Mouse (Mus musculus): ENCODE data around the gene Trmt44. TPM values are rescaled to one million over a fixed set of nuclear protein-coding genes. Genes with fewer than 3 reads are reported as not detected.

The Trmt44 gene
- total RNA-seq, 2 experiments from 2014 or later = 8.0 to 12.1 TPM

GRCm38 (mm10) chr5:35552838-35553539 is 21.9 kb downstream of the Trmt44 start:
- no peak for ATAC-seq (replicated peaks; ENCODE audit: low FRiP score, low TSS enrichment, poor library complexity, severe bottlenecking)

GRCm38 (mm10) chr5:35551855-35552837 is 22.7 kb downstream of the Trmt44 start:
- ATAC-seq (replicated peaks; ENCODE audit: low FRiP score, low TSS enrichment, poor library complexity, severe bottlenecking) = peak; percentile 28

GRCm38 (mm10) chr5:35546127-35546526 is 28.7 kb downstream of the Trmt44 start:
- ATAC-seq (replicated peaks; ENCODE audit: low FRiP score, low TSS enrichment, poor library complexity, severe bottlenecking) = no peak

GRCm38 (mm10) chr5:35541059-35541790 is 33.6 kb downstream of the Trmt44 start:
- no peak for ATAC-seq (replicated peaks; ENCODE audit: low FRiP score, low TSS enrichment, poor library complexity, severe bottlenecking)

- ATAC-seq (replicated peaks; ENCODE audit: low FRiP score, low TSS enrichment, poor library complexity, severe bottlenecking) = no peak
Observed at GRCm38 (mm10) chr5:35540555-35540954, 34.3 kb downstream of the Trmt44 start.

GRCm38 (mm10) chr5:35539576-35539975 is 35.3 kb downstream of the Trmt44 start:
- ATAC-seq (replicated peaks; ENCODE audit: low FRiP score, low TSS enrichment, poor library complexity, severe bottlenecking) = no peak

GRCm38 (mm10) chr5:35538022-35538421 is 36.8 kb downstream of the Trmt44 start:
- no peak for ATAC-seq (replicated peaks; ENCODE audit: low FRiP score, low TSS enrichment, poor library complexity, severe bottlenecking)

GRCm38 (mm10) chr5:35537474-35537873 is 37.4 kb downstream of the Trmt44 start:
- ATAC-seq (replicated peaks; ENCODE audit: low FRiP score, low TSS enrichment, poor library complexity, severe bottlenecking) = no peak

GRCm38 (mm10) chr5:35536271-35536670 is 38.6 kb downstream of the Trmt44 start:
- no peak for ATAC-seq (replicated peaks; ENCODE audit: low FRiP score, low TSS enrichment, poor library complexity, severe bottlenecking)

- peak; percentile 74 for ATAC-seq (replicated peaks; ENCODE audit: low FRiP score, low TSS enrichment, poor library complexity, severe bottlenecking)
Observed at GRCm38 (mm10) chr5:35531586-35531985, 43.3 kb downstream of the Trmt44 start.

GRCm38 (mm10) chr5:35530442-35530841 is 44.4 kb downstream of the Trmt44 start:
- peak; percentile 81 for ATAC-seq (replicated peaks; ENCODE audit: low FRiP score, low TSS enrichment, poor library complexity, severe bottlenecking)

- ATAC-seq (replicated peaks; ENCODE audit: low FRiP score, low TSS enrichment, poor library complexity, severe bottlenecking) = no peak
Observed at GRCm38 (mm10) chr5:35525469-35526123, 49.3 kb downstream of the Trmt44 start, which contains the start of gene Cpz. TSS of gene Cpz (minus strand) at chr5:35525698.

GRCm38 (mm10) chr5:35524381-35524780 is 50.5 kb downstream of the Trmt44 start:
- ATAC-seq (replicated peaks; ENCODE audit: low FRiP score, low TSS enrichment, poor library complexity, severe bottlenecking) = no peak

GRCm38 (mm10) chr5:35523735-35524134 is 51.1 kb downstream of the Trmt44 start:
- ATAC-seq (replicated peaks; ENCODE audit: low FRiP score, low TSS enrichment, poor library complexity, severe bottlenecking) = no peak

- ATAC-seq (replicated peaks; ENCODE audit: low FRiP score, low TSS enrichment, poor library complexity, severe bottlenecking) = no peak
Observed at GRCm38 (mm10) chr5:35516781-35517180, 58.1 kb downstream of the Trmt44 start.

GRCm38 (mm10) chr5:35510589-35510988 is 64.3 kb downstream of the Trmt44 start:
- peak; percentile 53 for ATAC-seq (replicated peaks; ENCODE audit: low FRiP score, low TSS enrichment, poor library complexity, severe bottlenecking)

Measured in megakaryocyte-erythroid progenitor cell, adult 5-6 weeks (primary cell).